Mouse (Mus musculus): Measurements from ENCODE around the gene Gm10153. TPM values are rescaled to one million over a fixed set of nuclear protein-coding genes. Genes with fewer than 3 reads are reported as not detected.
"Not testable (repeated sequence)": the region's sequence is repeated elsewhere in the genome, so short reads cannot be mapped to it uniquely, and the experiment has no call there.

The Gm10153 gene
- total RNA-seq (2014; rRNA removed) (not detected in 2 replicates), polyA plus RNA-seq (2012; rRNA removed) (not detected in 2 replicates)

DNA sequence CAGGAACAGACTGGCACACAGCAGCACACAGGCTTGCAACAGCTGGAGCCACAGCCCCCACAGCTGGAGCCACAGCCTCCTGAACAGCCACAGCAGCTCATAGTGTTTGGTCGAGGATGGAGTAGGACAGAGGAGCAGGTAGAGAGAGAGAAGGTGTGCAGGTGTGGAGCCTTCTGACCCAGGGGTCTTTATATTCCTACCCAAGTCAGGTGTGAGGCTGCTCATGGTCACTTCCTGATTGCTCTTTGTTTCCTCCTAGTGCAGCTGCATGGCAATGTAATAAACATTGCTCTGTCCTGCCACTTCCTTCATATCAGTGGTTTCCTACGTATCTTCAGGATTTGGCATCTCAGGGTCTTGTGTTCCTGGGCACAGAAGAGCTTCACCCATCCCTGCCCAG, at the start of gene Gm10153:
Gene Gm10153 (minus strand): TSS at position 101 of the 400 bp plus-strand sequence.
- no peak for DNase-seq (ENCODE audit: extremely low read depth, low read depth, low spot score)
- Histone ChIP-seq H3K36me3 (ENCODE audit: control insufficient read depth, insufficient read depth, low read length) (no peaks in the 10 kb centered on the region), H3K4me3 (ENCODE audit: insufficient read depth, low read depth, low read length) (no peak within 1 kb of the TSS), H3K4me1 (ENCODE audit: control insufficient read depth, insufficient read depth, low read length) (no peaks in the 10 kb centered on the region), H3K27me3 (ENCODE audit: control insufficient read depth, insufficient read depth, low read length) (peaks cover 2% of the 10 kb centered on the region; the same call in 1 of the 2 replicates), H3K9ac (ENCODE audit: low read depth, low read length) (no peak within 1 kb of the TSS), H3K27ac (replicated peaks; ENCODE audit: insufficient read depth, low read depth, low read length) (no peak within 1 kb of the TSS), H3K79me2 (ENCODE audit: control insufficient read depth, insufficient read depth, low read length) (no peaks in the 10 kb centered on the region)
- WGBS, result 25% methylated on average over 2 of the region's 2 CpGs
- TF ChIP-seq CTCF (IDR thresholded peaks at IDR 0.05; ENCODE audit: low read depth, low read length), result no peak

DNA sequence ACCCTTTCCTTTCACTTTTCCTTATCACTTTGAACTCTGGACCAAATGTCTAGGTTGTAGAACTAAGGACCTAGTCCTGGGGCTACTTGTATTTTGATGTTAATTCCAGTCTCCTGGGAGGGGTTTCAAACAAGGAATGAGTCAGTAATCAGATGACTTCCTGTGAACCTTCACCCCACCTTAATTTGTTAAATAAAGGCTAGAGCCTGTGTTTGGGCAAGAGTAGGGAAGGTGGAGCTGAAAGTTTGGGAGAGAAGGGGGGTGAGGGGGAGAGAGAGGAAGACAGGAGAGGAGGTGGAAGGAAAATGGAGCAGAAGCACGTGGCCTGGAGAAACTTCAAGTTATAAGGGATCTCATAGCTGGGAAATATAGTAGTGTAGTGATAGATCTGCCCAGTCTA, 41.4 kb upstream of the Gm10153 start:
- no peak for DNase-seq (ENCODE audit: extremely low read depth, low read depth, low spot score)
- no peak overlapping the region for H3K27ac ChIP-seq (replicated peaks; ENCODE audit: insufficient read depth, low read depth, low read length)

DNA sequence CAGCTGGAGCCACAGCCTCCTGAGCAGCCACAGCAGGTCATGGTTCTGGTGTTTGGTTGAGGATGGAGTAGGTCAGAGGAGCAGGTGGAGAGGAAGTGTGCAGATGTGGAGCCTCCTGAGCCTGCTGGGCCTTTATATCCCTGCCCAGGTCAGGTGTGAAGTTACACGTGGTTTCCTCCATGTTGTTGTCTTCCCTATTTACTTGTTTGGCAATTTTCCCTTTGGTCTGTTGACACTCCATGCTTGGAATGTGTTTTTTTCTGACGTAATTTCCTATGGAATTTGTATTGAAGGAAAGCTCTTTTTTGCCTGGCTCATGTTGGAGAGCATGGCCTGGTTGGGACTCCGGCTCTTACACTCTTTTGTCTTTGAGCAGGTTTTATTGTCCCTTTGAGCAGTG, 39.7 kb upstream of the Gm10153 start, which contains the start of gene Krtap5-5:
Gene Krtap5-5 (minus strand): TSS at position 101 of the 400 bp plus-strand sequence.
- H3K79me2 ChIP-seq (ENCODE audit: control insufficient read depth, insufficient read depth, low read length); H3K27me3 ChIP-seq (ENCODE audit: control insufficient read depth, insufficient read depth, low read length); H3K4me3 ChIP-seq (ENCODE audit: insufficient read depth, low read depth, low read length); DNase-seq (ENCODE audit: extremely low read depth, low read depth, low spot score); H3K36me3 ChIP-seq (ENCODE audit: control insufficient read depth, insufficient read depth, low read length); H3K4me1 ChIP-seq (ENCODE audit: control insufficient read depth, insufficient read depth, low read length); H3K27ac ChIP-seq (replicated peaks; ENCODE audit: insufficient read depth, low read depth, low read length); H3K9ac ChIP-seq (ENCODE audit: low read depth, low read length): not testable (repeated sequence)
- WGBS, result 36% methylated on average over 3 of the region's 3 CpGs

More for the DNA sequence above, 41.4 kb upstream of the Gm10153 start:
- H3K4me1 ChIP-seq (ENCODE audit: control insufficient read depth, insufficient read depth, low read length), result no peaks in the 10 kb centered on the region
- 44% methylated on average over 1 of the region's 1 CpGs for WGBS
- H3K79me2 ChIP-seq (ENCODE audit: control insufficient read depth, insufficient read depth, low read length), result no peaks in the 10 kb centered on the region
- H3K36me3 ChIP-seq (ENCODE audit: control insufficient read depth, insufficient read depth, low read length), result no peaks in the 10 kb centered on the region
- no peaks in the 10 kb centered on the region for H3K27me3 ChIP-seq (ENCODE audit: control insufficient read depth, insufficient read depth, low read length)
- H3K4me3 ChIP-seq (ENCODE audit: insufficient read depth, low read depth, low read length), result no peak overlapping the region
- no peak overlapping the region for H3K9ac ChIP-seq (ENCODE audit: low read depth, low read length)
- TF ChIP-seq CTCF (IDR thresholded peaks at IDR 0.05; ENCODE audit: low read depth, low read length) (no peak), POLR2A (IDR thresholded peaks at IDR 0.05; ENCODE audit: extremely low read depth, insufficient read depth, low read length) (no peak)

DNA sequence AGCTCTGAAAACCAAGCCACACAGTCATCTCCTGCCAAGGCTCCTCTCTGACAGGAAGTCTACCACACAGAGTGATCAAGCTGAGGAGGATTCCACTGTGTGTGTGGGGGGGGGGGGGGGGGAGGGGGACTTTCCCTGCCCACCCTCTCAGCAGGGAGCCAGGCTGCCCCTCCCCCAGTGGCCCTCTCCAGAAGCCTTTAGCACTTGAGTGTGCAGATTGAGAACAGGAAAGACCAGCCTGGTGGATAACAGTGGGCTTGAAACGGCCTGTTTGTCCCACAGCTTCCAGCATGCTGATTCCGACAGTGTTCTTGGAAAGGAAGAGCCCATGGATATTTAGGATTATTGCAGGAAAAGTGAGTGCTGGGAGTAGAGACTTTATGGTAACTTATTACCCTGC, 34.3 kb upstream of the Gm10153 start:
- no peaks in the 10 kb centered on the region for H3K4me1 ChIP-seq (ENCODE audit: control insufficient read depth, insufficient read depth, low read length)
- H3K4me3 ChIP-seq (ENCODE audit: insufficient read depth, low read depth, low read length), result no peak overlapping the region

DNA sequence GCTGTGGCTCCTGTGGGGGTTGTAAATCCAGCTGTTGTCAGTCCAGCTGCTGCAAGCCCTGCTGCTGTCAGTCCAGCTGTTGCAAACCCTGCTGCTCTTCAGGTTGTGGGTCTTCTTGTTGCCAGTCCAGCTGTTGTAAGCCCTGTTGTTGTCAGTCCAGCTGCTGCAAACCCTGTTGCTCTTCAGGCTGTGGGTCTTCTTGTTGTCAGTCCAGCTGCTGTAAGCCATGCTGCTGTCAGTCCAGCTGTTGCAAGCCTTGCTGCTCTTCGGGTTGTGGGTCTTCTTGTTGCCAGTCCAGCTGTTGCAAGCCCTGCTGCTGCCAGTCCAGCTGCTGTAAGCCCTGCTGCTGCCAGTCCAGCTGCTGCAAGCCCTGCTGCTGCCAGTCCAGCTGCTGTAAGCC, 21.9 kb upstream of the Gm10153 start:
- 43% methylated on average over 1 of the region's 1 CpGs for WGBS
- H3K4me1 ChIP-seq (ENCODE audit: control insufficient read depth, insufficient read depth, low read length); H3K79me2 ChIP-seq (ENCODE audit: control insufficient read depth, insufficient read depth, low read length); DNase-seq (ENCODE audit: extremely low read depth, low read depth, low spot score); H3K27ac ChIP-seq (replicated peaks; ENCODE audit: insufficient read depth, low read depth, low read length); H3K27me3 ChIP-seq (ENCODE audit: control insufficient read depth, insufficient read depth, low read length); H3K9ac ChIP-seq (ENCODE audit: low read depth, low read length); H3K4me3 ChIP-seq (ENCODE audit: insufficient read depth, low read depth, low read length); H3K36me3 ChIP-seq (ENCODE audit: control insufficient read depth, insufficient read depth, low read length): not testable (repeated sequence)

More for the DNA sequence above, 34.3 kb upstream of the Gm10153 start:
- Histone ChIP-seq H3K36me3 (ENCODE audit: control insufficient read depth, insufficient read depth, low read length) (no peaks in the 10 kb centered on the region), H3K79me2 (ENCODE audit: control insufficient read depth, insufficient read depth, low read length) (no peaks in the 10 kb centered on the region), H3K27me3 (ENCODE audit: control insufficient read depth, insufficient read depth, low read length) (no peaks in the 10 kb centered on the region), H3K27ac (replicated peaks; ENCODE audit: insufficient read depth, low read depth, low read length) (no peak overlapping the region), H3K9ac (ENCODE audit: low read depth, low read length) (no peak overlapping the region)
- WGBS, result 41% methylated on average over 2 of the region's 2 CpGs
- no peak for DNase-seq (ENCODE audit: extremely low read depth, low read depth, low spot score)
- TF ChIP-seq POLR2A (IDR thresholded peaks at IDR 0.05; ENCODE audit: extremely low read depth, insufficient read depth, low read length) (no peak), CTCF (IDR thresholded peaks at IDR 0.05; ENCODE audit: low read depth, low read length) (no peak)

DNA sequence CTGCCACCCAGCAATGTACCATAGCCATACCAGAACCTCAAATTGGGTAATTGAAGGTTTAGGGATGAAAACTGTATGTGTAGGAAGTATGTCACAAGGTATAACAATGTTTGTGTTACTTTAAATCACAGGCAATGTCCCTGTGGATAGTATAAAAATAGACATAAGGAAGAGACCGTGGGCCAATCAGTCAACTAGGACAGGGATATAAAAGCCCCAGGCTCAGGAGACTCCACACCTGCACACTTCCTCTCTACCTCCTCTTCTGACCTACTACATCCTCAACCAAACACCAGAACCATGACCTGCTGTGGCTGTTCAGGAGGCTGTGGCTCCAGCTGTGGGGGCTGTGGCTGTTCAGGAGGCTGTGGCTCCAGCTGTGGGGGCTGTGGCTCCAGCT, 21.4 kb upstream of the Gm10153 start, which contains the start of gene Gm7579:
Gene Gm7579 (plus strand): TSS at position 301 of the 400 bp plus-strand sequence.
- Histone ChIP-seq H3K9ac (ENCODE audit: low read depth, low read length) (no peak within 1 kb of the TSS), H3K4me1 (ENCODE audit: control insufficient read depth, insufficient read depth, low read length) (no peaks in the 10 kb centered on the region), H3K4me3 (ENCODE audit: insufficient read depth, low read depth, low read length) (no peak within 1 kb of the TSS), H3K27ac (replicated peaks; ENCODE audit: insufficient read depth, low read depth, low read length) (no peak within 1 kb of the TSS), H3K27me3 (ENCODE audit: control insufficient read depth, insufficient read depth, low read length) (no peaks in the 10 kb centered on the region), H3K36me3 (ENCODE audit: control insufficient read depth, insufficient read depth, low read length) (no peaks in the 10 kb centered on the region), H3K79me2 (ENCODE audit: control insufficient read depth, insufficient read depth, low read length) (no peaks in the 10 kb centered on the region)
- no peak for DNase-seq (ENCODE audit: extremely low read depth, low read depth, low spot score)
- WGBS, result 78% methylated on average over 1 of the region's 1 CpGs
- TF ChIP-seq POLR2A (IDR thresholded peaks at IDR 0.05; ENCODE audit: extremely low read depth, insufficient read depth, low read length) (no peak), CTCF (IDR thresholded peaks at IDR 0.05; ENCODE audit: low read depth, low read length) (no peak)

DNA sequence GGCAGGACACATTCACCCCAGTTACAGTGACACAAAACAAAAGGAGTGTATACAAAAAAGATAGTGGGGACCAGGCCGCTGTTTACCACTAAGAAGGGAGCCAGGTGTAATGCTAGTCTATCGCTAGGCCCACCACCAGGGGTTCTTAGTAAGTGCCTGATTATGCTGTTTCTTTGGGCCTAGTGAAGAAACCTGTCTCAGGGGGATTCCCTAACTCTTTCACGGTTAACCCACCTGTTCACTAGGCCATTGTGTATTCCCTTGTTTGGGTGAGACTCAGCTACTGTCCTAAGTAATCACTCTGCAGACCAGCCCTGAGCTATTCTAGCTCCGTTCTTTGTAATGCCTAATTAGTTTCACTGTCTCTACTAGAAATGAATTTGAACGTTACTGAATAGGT, 16.7 kb upstream of the Gm10153 start:
- not testable (repeated sequence) for H3K36me3 ChIP-seq (ENCODE audit: control insufficient read depth, insufficient read depth, low read length); H3K4me1 ChIP-seq (ENCODE audit: control insufficient read depth, insufficient read depth, low read length); H3K27ac ChIP-seq (replicated peaks; ENCODE audit: insufficient read depth, low read depth, low read length); H3K9ac ChIP-seq (ENCODE audit: low read depth, low read length); H3K27me3 ChIP-seq (ENCODE audit: control insufficient read depth, insufficient read depth, low read length); DNase-seq (ENCODE audit: extremely low read depth, low read depth, low spot score); H3K79me2 ChIP-seq (ENCODE audit: control insufficient read depth, insufficient read depth, low read length); H3K4me3 ChIP-seq (ENCODE audit: insufficient read depth, low read depth, low read length)
- 84% methylated on average over 5 of the region's 5 CpGs for WGBS

Measured in liver, adult 2 months (tissue).